Mouse (Mus musculus): ENCODE measurements at regions not wholly inside any gene's neighbourhood (a gene's known extent, or its start where the extent isn't known, plus 50 kb on each side); places are given as distances from the start of the nearest gene placed in this dataset.

GRCm38 (mm10) chr13:107207354-107208181 is 185.6 kb upstream of the Kif2a start:
- peak overlapping the region; percentile 46 for H3K4me3 ChIP-seq
- peak; percentile 62 to 68 for DNase-seq (ENCODE audit: extremely low spot score in 1 of 2, low spot score in 2 of 2)
- intact Hi-C loops (cut with DNase I), result loop anchor here (2.0 kb wide), 1 partner anchor 39 kb away; no protein-coding TSS in a partner anchor
- no peak overlapping the region; the same call in 1 of the 2 replicates for H3K27ac ChIP-seq
- TF ChIP-seq CTCF (IDR thresholded peaks at IDR 0.05), result no peak

- H3K27ac ChIP-seq, result no peak overlapping the region
- intact Hi-C loops (cut with DNase I), result no loop called here
- no peak for TF ChIP-seq CTCF (IDR thresholded peaks at IDR 0.05)
- no peak overlapping the region for H3K4me3 ChIP-seq
- no peak for DNase-seq (ENCODE audit: extremely low spot score in 1 of 2, low spot score in 2 of 2)
Measured at GRCm38 (mm10) chr13:107199875-107200274, 177.9 kb upstream of the Kif2a start.

DNA sequence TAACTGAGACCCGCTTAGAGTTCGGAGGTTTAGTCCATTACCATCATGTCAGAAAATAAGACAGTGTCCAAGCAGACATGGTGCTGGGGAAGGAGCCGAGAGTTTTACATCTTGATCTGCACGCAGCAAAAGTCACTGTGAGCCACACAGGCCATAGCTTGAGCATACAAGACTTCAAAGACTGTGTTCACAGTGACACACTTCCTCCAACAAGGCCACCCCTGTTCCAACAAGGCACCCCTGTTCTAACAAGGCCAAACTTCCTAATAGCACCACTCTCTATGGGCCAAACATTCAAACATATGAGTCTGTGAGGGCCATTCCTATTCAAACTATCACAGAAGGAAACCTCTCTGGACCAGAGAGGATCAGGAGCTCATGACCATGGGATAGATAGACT is 171.5 kb upstream of the Kif2a start:
- Histone ChIP-seq H3K27ac (no peak overlapping the region), H3K4me3 (no peak overlapping the region)
- no peak for DNase-seq (ENCODE audit: extremely low spot score in 1 of 2, low spot score in 2 of 2)
- TF ChIP-seq CTCF (IDR thresholded peaks at IDR 0.05), result no peak
- intact Hi-C loops (cut with DNase I), result no loop called here

GRCm38 (mm10) chr13:107187258-107187878 is 165.4 kb upstream of the Kif2a start:
- no peak overlapping the region for H3K4me3 ChIP-seq
- DNase-seq (ENCODE audit: extremely low spot score in 1 of 2, low spot score in 2 of 2), result no peak
- H3K27ac ChIP-seq, result no peak overlapping the region
- no peak for TF ChIP-seq CTCF (IDR thresholded peaks at IDR 0.05)
- intact Hi-C loops (cut with DNase I), result no loop called here

DNA sequence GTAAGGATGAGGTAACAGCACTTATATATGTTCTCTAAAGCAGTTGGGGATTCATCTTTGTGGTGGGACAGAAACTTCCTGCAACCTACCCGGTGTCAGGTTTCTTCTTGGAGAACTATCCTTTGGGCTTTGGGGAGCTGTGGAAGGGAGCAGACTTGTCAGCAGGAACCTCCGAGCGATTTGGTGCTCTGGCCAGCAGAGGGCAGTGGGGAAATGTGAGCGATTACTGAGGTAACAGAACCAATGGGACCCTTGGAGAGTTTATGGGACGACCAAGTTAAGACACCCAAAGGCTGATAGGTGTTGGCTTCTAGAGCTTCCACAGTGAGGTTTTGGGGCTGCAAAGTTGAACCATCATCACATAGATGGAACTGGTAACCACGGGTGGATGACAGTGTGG is 160.6 kb upstream of the Kif2a start:
- Histone ChIP-seq H3K27ac (no peak overlapping the region), H3K4me3 (no peak overlapping the region)
- TF ChIP-seq CTCF (IDR thresholded peaks at IDR 0.05), result peak; percentile 70
- intact Hi-C loops (cut with DNase I), result loop anchor here (5.0 kb wide), 1 partner anchor 970 kb away; no protein-coding TSS in a partner anchor
- DNase-seq (ENCODE audit: extremely low spot score in 1 of 2, low spot score in 2 of 2), result peak; percentile 64 to 69

GRCm38 (mm10) chr13:107179551-107179950 is 157.6 kb upstream of the Kif2a start:
- TF ChIP-seq CTCF (IDR thresholded peaks at IDR 0.05), result no peak
- intact Hi-C loops (cut with DNase I), result no loop called here
- no peak overlapping the region for H3K27ac ChIP-seq
- H3K4me3 ChIP-seq, result no peak overlapping the region
- no peak for DNase-seq (ENCODE audit: extremely low spot score in 1 of 2, low spot score in 2 of 2)

DNA sequence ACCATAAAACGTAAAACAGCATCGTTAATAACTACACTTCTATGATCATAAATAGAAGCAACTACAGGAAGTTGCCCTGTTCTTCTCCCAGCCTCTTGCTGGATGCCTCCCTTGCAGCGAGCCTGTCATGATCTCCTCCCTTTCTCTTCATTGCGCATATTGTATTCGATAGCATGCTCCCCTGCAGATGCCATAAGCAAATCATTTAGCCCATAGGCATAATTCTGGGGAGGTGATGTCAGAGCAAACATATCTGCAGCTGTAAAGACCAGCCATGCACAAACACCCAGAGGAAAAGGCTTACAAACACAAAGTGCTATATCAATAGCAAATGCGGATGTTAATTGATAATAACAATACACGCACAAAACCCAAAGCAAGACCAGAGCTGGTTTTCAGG is 155.7 kb upstream of the Kif2a start:
- H3K27ac ChIP-seq, result no peak overlapping the region
- intact Hi-C loops (cut with DNase I), result no loop called here
- H3K4me3 ChIP-seq, result no peak overlapping the region
- DNase-seq (ENCODE audit: extremely low spot score in 1 of 2, low spot score in 2 of 2), result no peak
- no peak for TF ChIP-seq CTCF (IDR thresholded peaks at IDR 0.05)

DNA sequence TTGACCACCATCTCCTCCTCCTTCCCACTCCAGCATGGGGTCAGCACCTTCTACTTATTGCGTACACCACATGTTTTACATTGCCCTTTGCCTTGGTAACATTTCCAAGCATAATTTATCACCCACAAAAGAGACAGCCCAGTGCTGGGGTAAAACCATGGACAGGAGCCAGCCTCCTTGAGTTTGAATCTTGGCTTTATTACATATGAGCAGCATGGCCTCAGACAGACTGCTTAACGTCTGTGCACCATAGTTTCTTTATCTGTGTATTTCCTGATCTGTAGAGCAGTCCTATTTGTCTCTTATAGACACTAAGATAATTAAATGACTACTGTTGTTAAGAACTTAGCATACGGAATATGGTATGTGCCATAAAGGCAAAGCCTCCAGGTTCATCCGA is 154.0 kb upstream of the Kif2a start:
- intact Hi-C loops (cut with DNase I), result no loop called here
- TF ChIP-seq CTCF (IDR thresholded peaks at IDR 0.05), result no peak
- no peak overlapping the region for H3K27ac ChIP-seq
- H3K4me3 ChIP-seq, result no peak overlapping the region
- DNase-seq (ENCODE audit: extremely low spot score in 1 of 2, low spot score in 2 of 2), result no peak

GRCm38 (mm10) chr13:107168599-107169149 is 146.7 kb upstream of the Kif2a start:
- Histone ChIP-seq H3K27ac (no peak overlapping the region), H3K4me3 (peak overlapping the region; percentile 42)
- intact Hi-C loops (cut with DNase I), result no loop called here
- TF ChIP-seq CTCF (IDR thresholded peaks at IDR 0.05), result no peak
- peak; percentile 22 to 37 for DNase-seq (ENCODE audit: extremely low spot score in 1 of 2, low spot score in 2 of 2)

DNA sequence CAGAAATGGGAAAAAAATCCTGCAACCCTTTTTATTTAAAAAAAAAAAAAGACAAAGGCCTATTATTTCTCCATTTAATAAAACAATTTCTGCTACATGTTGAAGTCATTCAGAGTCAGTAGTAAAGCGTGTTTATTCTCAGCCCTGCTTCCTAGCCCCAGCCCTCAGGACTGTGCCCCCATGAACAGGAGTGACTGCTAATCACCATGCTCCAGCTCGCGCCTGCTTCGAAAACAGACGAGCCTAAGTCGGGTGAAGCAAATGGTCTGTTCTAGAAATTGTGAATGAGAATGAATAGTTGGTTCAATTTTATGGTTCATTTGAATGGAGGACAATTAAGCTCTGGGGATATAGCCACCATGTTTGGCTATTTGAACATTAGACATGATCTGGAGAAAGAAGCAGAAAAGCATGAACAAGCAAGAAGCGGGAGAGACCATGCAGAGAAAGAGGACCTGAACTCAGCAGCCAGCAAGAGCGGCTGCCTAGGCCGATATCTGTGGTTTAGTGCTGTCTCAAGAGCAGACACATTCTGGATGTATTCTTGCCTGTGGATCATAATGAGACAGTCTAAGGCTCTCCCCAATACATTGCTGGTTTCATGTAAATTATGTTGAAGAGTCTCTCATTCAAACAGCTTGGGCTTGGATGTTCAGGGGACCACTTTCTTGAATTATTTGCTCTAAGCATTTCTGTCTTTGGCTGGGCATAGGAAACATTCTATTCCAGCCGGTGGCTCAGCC is 146.1 kb upstream of the Kif2a start:
- no peak overlapping the region for H3K27ac ChIP-seq
- no peak for DNase-seq (ENCODE audit: extremely low spot score in 1 of 2, low spot score in 2 of 2)
- intact Hi-C loops (cut with DNase I), result no loop called here

DNA sequence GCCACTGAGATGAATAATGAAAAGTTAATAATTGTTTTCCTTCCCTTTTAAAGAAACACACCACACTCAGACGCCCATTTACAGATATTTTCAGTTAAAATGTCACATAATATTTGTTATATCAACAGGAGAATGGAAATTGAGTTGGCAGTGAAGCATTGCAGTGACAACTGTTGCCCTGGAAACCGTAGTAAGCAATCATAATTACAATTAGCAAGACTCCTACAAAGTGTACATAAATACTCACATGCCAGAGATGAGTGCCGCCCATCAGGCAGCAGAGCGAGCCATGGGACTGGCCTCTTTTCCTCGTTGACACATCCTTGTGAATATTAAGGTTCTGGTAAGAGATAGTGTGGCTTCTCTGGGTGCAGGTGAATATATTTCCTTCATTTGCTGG is 129.6 kb upstream of the Kif2a start:
- no peak overlapping the region for H3K4me3 ChIP-seq
- intact Hi-C loops (cut with DNase I), result no loop called here
- no peak overlapping the region for H3K27ac ChIP-seq
- TF ChIP-seq CTCF (IDR thresholded peaks at IDR 0.05), result no peak
- DNase-seq (ENCODE audit: extremely low spot score in 1 of 2, low spot score in 2 of 2), result no peak

More for the DNA sequence above, 146.1 kb upstream of the Kif2a start:
- H3K4me3 ChIP-seq, result peak overlapping the region; percentile 42
- no peak for TF ChIP-seq CTCF (IDR thresholded peaks at IDR 0.05)

- Histone ChIP-seq H3K4me3 (no peak overlapping the region), H3K27ac (no peak overlapping the region)
- no peak for DNase-seq (ENCODE audit: extremely low spot score in 1 of 2, low spot score in 2 of 2)
- intact Hi-C loops (cut with DNase I), result no loop called here
- no peak; the same call in 1 of the 2 replicates for TF ChIP-seq CTCF (IDR thresholded peaks at IDR 0.05)
Measured at GRCm38 (mm10) chr13:107141209-107141608, 119.3 kb upstream of the Kif2a start.

Data from left cerebral cortex, adult 2 months (tissue).